Mouse (Mus musculus): ENCODE measurements around the gene P3h2.
A peak's percentile ranks its signal among the peaks of the same experiment; 100 is the strongest.

Gene P3h2

GRCm38 (mm10) chr16:26065060-26065459, 40.5 kb downstream of the P3h2 start:
- DNase-seq, result no peak

DNA sequence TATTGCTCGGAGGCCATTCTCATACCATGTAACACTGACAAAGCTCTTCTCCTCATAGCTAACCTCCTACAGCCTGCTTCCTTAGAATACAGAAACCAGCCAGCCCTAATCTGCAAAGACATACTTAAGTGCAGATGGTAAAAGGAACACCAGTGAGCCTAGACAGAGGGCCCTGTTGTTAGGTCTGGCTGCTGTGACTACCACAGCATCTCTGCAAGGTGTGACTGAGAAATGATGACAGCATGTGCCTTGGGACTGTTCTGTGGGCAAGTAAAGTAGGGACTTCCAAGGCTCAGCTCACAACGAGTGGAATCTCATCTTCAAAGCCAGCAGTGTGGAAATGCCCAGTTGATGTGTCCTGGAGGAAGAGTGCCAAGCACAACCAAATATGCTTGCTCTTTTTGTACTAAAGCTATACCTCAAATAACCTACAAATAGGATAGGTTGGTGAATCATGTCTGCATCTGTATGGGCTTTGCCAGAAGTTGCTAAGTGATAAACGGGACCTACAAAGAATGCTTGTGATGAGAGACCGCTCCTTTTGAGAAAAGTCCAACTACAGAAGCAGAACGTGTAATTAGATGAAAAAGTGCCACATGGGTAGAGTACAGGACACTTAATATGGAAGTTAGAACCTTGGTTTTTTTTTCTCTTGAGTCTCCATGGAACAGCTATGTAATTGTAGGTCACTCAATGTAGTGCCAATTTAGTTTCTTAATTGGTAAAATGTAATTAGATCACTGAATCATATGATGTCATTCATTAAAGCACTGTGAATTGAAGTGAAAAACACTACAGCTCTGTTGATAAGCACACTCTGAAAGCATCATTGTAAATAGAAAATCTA, 45.1 kb downstream of the P3h2 start:
- DNase-seq, result no peak

GRCm38 (mm10) chr16:26053631-26054030, 52.0 kb downstream of the P3h2 start:
- DNase-seq, result no peak

DNA sequence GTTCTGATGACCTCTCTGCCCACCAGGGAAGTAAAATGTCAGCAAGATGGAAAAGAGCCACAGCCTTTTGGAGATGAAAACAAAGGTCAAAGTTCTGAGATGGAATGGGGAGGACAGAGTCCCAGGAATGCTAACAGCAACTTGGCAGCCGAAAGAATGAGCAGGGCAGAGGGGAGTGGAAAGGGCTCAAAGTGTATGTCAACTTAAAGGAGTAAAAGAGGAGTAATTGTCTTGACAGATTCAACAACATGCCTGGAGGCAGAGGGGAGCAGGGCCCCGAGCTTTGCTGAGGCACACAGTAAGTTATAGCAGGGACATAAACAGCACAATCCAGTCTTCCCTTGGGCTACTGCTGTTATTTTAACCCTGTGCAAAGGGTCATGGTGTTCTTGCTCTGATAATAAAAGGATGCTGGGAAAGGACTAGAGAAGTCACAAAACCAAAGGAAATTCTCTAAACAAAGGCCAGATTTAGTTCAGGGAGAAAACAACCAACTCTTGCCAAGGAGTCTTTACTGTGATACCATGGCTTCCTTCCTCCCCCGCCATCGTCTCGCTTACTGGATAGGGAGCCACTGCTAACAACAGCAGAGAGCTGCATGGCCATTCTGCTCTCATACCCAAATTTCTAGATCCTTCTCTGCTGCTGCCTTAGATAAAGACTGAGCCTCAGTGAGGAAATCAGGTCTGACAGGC, 56.0 kb downstream of the P3h2 start:
- DNase-seq, result no peak

DNA sequence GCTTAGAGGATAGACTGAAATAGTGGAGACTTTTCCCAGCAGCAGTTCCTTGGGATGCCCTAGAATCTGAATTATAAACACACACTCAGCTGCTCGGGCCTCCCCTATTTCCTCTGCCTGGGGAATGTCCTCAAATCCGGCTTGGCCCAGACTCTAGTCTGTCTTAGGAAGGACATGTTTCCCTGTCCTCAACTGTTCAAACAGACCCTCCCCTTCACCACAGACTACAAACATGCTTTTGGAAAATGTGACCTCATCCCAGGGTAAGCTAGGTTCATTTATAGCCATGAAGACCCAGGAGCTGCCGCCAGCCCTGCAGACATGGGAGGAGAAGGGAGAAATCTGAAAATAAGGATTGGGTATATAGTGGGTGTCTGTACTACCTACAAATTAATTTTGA, 57.7 kb downstream of the P3h2 start:
- no peak for DNase-seq

GRCm38 (mm10) chr16:26047396-26047795, 58.2 kb downstream of the P3h2 start:
- DNase-seq, result no peak

GRCm38 (mm10) chr16:26041929-26042303, 63.7 kb downstream of the P3h2 start:
- DNase-seq, result no peak

DNA sequence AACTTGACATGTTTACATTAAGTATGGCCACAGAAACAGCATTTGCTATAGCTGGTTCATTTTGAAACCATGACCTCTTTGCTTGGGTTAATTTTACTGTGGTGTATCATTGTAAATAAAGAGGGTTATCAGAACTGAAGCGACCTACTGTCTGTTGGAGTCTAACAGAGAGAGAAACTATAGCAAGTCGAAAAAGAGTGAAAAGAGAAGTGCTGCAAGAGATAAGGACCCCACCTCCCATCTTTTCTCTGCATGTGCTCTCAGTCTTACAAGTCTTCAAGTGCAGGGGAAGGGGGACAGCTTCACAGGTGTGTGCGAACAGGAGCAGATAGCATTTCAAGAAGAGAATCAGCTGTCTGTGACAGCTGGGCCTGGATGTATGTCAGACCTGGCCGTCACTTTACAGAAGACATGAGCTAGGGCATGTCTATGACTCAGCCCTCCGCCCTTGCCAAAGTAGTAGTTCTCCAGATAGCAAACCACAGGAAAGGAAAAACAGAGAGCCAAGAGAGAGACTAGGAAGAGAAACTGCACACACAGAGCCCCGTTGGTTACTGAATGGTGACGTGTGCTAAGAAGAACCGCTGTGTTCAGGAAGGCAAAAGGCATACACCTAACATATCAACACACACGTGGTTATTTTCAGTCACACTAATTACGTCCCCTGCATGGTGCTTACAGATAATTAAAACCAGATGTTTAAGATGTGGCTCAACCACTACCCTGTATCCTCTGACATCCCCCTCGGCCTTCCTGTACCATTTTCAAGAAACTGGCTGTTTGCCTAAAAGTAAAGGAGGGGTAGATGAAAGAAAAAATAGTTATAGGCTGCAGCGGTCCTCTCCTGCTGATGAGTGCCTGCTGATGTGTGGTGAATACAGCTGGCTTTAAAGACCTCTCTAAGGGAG, 64.3 kb downstream of the P3h2 start:
- no peak for DNase-seq

GRCm38 (mm10) chr16:26039320-26039719, 66.3 kb downstream of the P3h2 start:
- DNase-seq, result no peak

DNA sequence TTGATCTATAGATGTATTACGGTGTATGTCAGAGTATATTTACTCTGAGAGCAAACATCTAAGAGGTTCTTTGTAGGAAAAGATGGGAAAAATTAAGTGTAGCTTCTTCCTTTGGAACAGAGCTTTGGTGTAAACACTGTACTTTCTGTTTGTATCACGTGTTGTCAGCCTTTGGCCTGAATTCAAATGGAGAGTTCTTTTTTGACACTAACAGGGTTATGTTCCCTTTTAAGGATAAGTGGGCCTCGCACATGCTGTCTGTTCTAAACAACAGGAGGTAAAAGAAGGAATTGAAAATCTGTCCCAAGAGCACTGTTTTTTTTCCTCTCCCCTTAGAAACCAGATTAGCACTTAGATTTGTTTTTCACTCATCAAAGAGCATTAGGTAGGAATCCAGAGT, 70.1 kb downstream of the P3h2 start:
- DNase-seq, result no peak

DNA sequence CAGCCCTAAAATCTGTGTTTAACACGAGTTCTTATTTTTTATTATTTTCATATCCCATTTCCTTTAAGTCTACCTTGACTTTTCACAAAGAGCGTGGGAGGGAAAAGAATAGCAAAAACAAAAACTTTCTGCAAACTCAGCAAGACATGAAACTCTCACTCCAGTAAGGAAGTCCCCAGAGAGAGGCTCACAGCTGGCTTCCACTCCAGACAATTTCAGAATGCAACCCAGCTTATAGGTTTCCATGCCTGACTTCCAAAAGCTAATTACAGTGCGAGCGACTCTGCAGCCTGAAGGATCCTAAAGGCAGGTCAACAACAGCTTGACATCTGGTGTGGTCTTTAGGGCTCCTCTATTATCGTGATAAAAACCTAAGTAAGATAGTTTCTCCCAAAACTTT, 70.5 kb downstream of the P3h2 start:
- DNase-seq, result no peak

GRCm38 (mm10) chr16:26029424-26030012, 76.1 kb downstream of the P3h2 start:
- DNase-seq, result peak; percentile 53 to 55

DNA sequence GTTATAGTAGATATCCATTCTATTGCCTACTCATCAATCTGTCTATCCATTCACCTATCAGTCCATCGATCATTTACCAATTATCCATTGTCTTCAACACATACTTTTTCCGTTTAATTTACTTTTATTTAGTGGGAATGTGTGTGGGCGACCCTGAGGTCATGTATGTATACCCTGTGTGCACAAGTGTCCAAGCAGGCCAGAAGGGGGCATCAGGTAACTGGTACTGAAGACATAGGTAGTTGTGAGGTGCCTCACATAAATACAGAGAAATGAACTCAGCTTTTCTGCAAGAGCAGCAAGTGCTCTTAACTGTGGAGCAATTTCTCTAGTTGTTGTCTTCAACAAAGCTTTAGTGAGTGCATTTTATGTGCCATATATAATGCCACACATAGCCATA, 79.2 kb downstream of the P3h2 start:
- no peak for DNase-seq

DNA sequence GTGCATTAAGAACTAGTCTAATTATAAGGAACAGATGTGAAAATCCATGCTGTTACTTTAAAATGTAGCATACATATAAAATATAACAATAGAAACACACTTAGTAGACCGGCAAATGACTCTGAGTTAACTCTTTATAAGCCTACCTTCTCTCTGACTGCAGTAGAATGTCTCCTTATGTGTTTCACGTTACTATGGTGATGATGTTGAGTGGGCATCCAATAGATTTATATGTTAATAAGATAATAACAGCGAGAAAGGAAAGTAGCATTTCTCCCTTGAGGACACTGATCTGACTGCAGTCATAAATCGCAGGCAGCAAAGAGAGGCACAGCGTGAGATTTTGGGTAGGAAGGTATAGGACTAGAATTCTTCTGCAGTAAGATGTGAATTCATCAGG, 81.0 kb downstream of the P3h2 start:
- no peak for DNase-seq

GRCm38 (mm10) chr16:26023352-26023751, 82.2 kb downstream of the P3h2 start:
- no peak for DNase-seq

- DNase-seq, result no peak
Measured at GRCm38 (mm10) chr16:26021759-26022158, 83.8 kb downstream of the P3h2 start.

DNA sequence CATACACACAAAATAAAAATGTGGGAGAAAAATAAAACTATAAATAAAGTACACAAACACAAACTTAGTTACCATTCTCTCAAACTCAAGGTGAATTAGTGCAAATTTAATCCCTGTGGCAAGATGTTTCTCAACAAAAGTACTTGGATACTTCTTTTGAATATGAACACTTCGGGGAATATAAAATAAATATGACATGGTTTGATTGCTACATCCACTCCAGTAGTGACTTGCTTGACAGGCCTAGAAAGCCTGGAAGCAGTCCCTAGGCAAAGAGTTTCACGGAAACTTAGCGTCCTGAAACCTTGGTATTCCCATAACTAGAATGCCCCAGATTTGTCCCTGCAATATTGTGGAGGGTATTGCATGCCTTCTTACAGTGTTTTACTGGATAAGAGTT, 99.8 kb downstream of the P3h2 start:
- no peak for DNase-seq

DNA sequence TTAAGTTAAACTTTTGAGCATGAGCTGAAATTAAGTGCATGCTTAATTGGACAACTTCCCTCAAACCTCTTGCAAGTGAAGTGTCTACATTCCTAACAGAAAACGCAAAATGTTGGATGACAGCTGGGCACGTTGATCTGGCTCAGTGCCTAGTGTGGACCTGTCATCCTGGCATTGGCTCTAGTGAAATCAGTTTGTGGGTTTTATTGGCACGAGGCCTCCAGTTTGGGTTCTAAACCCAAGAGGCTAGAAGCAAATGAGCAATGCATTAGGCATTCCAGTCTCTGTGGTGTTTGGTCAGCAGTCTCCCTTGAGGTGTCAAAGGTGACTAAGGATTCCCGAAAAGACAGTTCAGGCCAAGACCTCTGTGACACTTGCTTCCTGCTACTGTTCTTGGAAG, 102.3 kb downstream of the P3h2 start:
- DNase-seq, result peak; percentile 62 to 71

DNA sequence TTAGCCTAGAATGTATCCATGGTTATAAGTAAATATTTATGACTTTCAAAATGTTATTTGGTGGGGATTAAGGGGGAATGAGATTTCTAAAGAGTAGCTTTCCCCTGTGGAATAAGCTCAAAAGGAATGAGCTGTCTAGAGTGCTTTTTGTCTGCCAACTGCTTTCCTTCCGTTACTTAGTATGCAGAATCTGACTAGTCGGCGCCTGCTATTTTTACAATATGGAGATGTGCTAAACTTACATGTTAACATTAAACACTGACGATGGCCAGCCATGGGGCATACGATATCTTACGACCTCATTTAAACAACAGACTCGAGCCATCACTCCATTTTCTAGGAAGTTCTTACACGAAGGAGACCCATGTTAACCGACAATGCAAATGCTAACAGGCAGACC, 102.7 kb downstream of the P3h2 start:
- no peak for DNase-seq

DNA sequence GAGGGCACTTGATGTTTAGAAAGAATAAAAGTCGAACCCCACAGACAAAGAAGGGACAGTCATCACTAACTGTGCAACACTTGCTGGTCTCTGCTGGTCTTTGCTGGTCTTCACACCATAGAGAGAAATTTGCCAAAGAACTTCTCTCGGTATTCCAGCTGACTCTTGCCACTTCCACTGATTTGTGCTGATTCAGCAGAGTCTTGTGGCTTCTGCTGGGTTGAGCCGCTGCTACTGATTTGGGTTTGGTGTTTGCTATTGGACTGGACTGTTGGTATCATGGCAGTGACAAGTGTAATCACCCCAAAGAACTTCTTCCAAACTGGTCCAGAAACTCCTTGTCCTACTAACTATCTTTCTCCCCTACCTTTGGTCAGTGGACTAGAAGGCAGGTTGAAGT, 111.0 kb downstream of the P3h2 start:
- no peak for DNase-seq

- DNase-seq, result no peak
Measured at GRCm38 (mm10) chr16:25987221-25987620, 118.4 kb downstream of the P3h2 start.

GRCm38 (mm10) chr16:25983635-25984034, 121.9 kb downstream of the P3h2 start:
- peak in 1 of 2 experiments; percentile 37 for DNase-seq

- DNase-seq, result no peak
Measured at GRCm38 (mm10) chr16:25979037-25979436, 126.5 kb downstream of the P3h2 start.

All from cerebellum, postnatal 14 days (tissue).